Mouse (Mus musculus) intestine, postnatal 0 days (tissue): Measurements from ENCODE around the gene Minpp1. TPM values are rescaled to one million over a fixed set of nuclear protein-coding genes. Genes with fewer than 3 reads are reported as not detected.
A peak's percentile ranks its signal among the peaks of the same experiment; 100 is the strongest.

Experiments
- ATAC-seq: fragments of 200-750 bp; cut with Nextera tagmentation; 2 replicates; pipeline ENCODE4 v1.8.0; 2017; ENCODE audit warnings: mild to moderate bottlenecking, moderate TSS enrichment, moderate library complexity
- H3K27ac ChIP-seq: fragments of 300-500 bp; sonication (generic); 2 replicates; pipeline ENCODE4 v1.5.1; 2014; ENCODE audit warnings: mild to moderate bottlenecking, low read depth, low read length, moderate library complexity
- H3K27me3 ChIP-seq: fragments of 300-500 bp; sonication (generic); replicated peaks from 2 replicates; pipeline ENCODE4 v1.6.1; 2014; ENCODE audit warnings: low read length, mixed read lengths; ENCODE audit not compliant: control insufficient read depth, insufficient read depth
- H3K36me3 ChIP-seq: fragments of 300-500 bp; sonication (generic); 2 replicates; pipeline ENCODE4 v1.6.1; 2014; ENCODE audit warnings: mild to moderate bottlenecking, moderate library complexity; ENCODE audit not compliant: control insufficient read depth, insufficient read depth
- H3K4me1 ChIP-seq: fragments of 300-500 bp; sonication (generic); replicated peaks from 2 replicates; pipeline ENCODE4 v1.6.1; 2014; ENCODE audit warnings: antibody characterized with exemption, low read length, mixed read lengths; ENCODE audit not compliant: control insufficient read depth, insufficient read depth
- H3K4me2 ChIP-seq: fragments of 300-500 bp; sonication (generic); replicated peaks from 2 replicates; pipeline ENCODE4 v1.6.1; 2014; ENCODE audit warnings: low read depth, mild to moderate bottlenecking, moderate library complexity
- H3K4me3 ChIP-seq: fragments of 300-500 bp; sonication (generic); 2 replicates; pipeline ENCODE4 v1.5.1; 2014; ENCODE audit warnings: low read depth, low read length
- H3K9ac ChIP-seq: fragments of 300-500 bp; sonication (generic); 2 replicates; pipeline ENCODE4 v1.6.1; 2014; ENCODE audit warnings: mild to moderate bottlenecking, low read depth, low read length
- H3K9me3 ChIP-seq: fragments of 300-500 bp; sonication (generic); 2 replicates; pipeline ENCODE4 v1.6.1; 2016; ENCODE audit warnings: mixed run types; ENCODE audit not compliant: control insufficient read depth
- CTCF ChIP-seq: sonication (generic); IDR thresholded peaks from 2 replicates; pipeline ENCODE4 v1.5.1; 2016; ENCODE audit warnings: low read depth, mild to moderate bottlenecking, control low read depth, antibody characterized with exemption, moderate library complexity
- whole genome bisulfite sequencing: fragments of 180-500 bp; shearing (Covaris S2); extraction: QIAGEN DNeasy Blood & Tissue Kit; methylation state at CpG from one replicate; pipeline ENCODE4 v1.1.7; 2014; 5-methylcytosine and 5-hydroxymethylcytosine counted together
- polyA plus RNA-seq: library from polyadenylated mRNA; unstranded; fragments of >200 nt; fragmentation: Nextera tagmentation; extraction: Ambion mirVana; gene quantifications from 2 replicates; pipeline ENCODE4 v1.2.1, GENCODE M21; 2015

Gene Minpp1
- polyA plus RNA-seq, 1 experiment from 2014 or later: 62.3 TPM

DNA sequence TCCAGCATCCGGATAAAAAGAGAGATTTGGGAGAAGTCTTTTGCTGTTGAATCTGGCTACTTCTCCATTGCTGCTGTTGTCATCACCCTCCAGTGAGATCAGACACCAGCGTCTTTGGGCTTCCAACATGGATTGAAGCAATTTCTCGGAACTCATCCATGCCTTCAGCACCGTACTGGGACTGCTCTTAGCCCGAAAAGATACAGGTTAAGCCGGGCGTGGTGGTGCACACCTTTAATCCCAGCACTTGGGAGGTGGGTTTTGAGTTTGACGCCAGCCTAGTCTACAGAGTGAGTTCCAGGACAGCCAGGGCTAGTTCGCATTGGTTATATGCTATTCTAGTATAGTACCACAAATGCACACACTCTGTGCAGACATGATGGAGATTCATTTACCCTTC is 31.0 kb downstream of the Minpp1 start:
- H3K27ac ChIP-seq: no peak overlapping the region
- H3K9me3 ChIP-seq: peaks cover 3% of the 10 kb centered on the region; the same call in 1 of the 2 replicates
- H3K4me2 ChIP-seq: no peak overlapping the region
- H3K36me3 ChIP-seq: peaks cover 36% of the 10 kb centered on the region
- H3K4me3 ChIP-seq: no peak overlapping the region
- H3K9ac ChIP-seq: no peak overlapping the region
- 97% methylated on average over 9 of the region's 9 CpGs for WGBS
- ATAC-seq: no peak
- H3K4me1 ChIP-seq: no peaks in the 10 kb centered on the region
- no peaks in the 10 kb centered on the region for H3K27me3 ChIP-seq
- TF ChIP-seq CTCF: no peak

DNA sequence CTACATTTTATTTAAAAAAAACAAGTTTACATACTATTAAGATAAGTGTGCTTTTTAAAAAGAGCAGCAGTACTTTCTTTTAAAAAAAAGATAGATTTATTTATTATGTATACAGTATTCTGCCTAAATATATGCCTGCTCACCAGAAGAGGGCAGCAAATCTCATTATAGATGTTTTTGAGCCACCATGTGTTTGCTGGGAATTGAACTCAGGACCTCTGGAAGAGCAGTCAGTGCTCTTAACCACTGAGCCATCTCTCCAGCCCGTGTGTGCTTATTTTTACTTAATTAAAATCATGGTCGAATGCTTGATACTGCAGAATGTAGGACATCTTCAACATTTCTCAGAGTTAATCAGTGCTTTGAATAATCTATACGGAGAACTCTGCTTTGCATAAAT is 35.9 kb downstream of the Minpp1 start:
- H3K4me1 ChIP-seq: peaks cover 5% of the 10 kb centered on the region; the same call in 1 of the 2 replicates
- no peak overlapping the region for H3K27ac ChIP-seq
- TF ChIP-seq CTCF: peak; percentile 46
- H3K36me3 ChIP-seq: 0 out of 2 replicates have a peak, but pooled peaks cover 7% of the 10 kb centered on the region
- no peak overlapping the region for H3K9ac ChIP-seq
- H3K4me2 ChIP-seq: no peak overlapping the region
- 89% methylated on average over 3 of the region's 3 CpGs for WGBS
- peaks cover 3% of the 10 kb centered on the region; the same call in 1 of the 2 replicates for H3K9me3 ChIP-seq
- no peak overlapping the region for H3K4me3 ChIP-seq
- H3K27me3 ChIP-seq: no peaks in the 10 kb centered on the region
- ATAC-seq: no peak

DNA sequence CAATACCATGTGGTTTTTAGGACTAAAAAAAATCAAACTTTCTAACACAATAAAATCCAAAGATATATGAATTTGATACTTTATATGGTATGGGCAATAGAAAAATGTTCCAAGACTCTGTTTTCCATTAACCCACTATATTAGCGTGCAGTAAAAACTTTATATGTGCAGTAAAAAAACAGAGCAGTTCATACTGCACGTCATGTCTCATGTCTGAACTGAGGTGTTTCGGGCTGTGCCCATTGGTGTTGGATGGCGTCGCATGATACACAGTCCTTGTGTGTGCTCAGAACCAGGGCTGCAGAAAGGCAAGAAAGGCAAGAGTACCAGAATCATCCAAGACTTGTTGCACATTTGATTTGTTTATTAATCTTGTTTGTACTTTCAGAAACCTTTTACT is 36.7 kb downstream of the Minpp1 start:
- Histone ChIP-seq H3K9me3 (peaks cover 3% of the 10 kb centered on the region; the same call in 1 of the 2 replicates), H3K4me1 (peaks cover 5% of the 10 kb centered on the region; the same call in 1 of the 2 replicates), H3K36me3 (no peaks in the 10 kb centered on the region), H3K27me3 (no peaks in the 10 kb centered on the region), H3K4me2 (no peak overlapping the region), H3K27ac (no peak overlapping the region), H3K4me3 (no peak overlapping the region), H3K9ac (no peak overlapping the region)
- no peak for TF ChIP-seq CTCF
- 60% methylated on average over 5 of the region's 5 CpGs for WGBS
- peak; percentile 28 for ATAC-seq

DNA sequence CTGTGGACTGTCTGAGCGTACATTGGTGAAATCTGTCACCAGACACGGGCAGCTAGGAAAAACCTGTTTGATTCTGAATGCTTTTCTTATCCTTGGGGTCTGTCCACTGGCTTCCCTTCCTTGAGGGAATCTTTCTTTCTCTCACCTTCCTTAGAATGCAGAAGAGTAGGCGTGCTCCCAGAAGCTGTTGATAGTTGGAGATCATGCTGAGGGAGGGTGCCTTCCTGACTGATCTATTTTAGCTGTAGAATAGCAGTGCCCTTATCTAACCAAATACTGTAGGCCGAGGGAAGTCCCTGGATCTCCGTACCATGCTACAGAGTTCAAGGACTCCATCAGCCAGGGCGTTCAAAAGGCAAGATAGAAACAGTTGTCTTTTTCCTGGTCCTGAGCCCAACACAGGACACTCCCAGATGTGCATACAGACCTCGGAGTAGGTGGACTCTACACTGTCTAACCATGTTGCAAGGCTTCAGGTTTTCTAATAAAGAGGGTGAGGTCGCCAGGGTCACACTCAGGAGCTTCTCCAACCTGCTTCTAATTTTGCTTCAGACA is 37.3 kb downstream of the Minpp1 start:
- Histone ChIP-seq H3K4me1 (peaks cover 5% of the 10 kb centered on the region; the same call in 1 of the 2 replicates), H3K27me3 (no peaks in the 10 kb centered on the region), H3K4me2 (no peak overlapping the region), H3K9ac (no peak overlapping the region), H3K27ac (peak overlapping the region; percentile 67; the same call in 1 of the 2 replicates), H3K9me3 (peaks cover 3% of the 10 kb centered on the region; the same call in 1 of the 2 replicates), H3K4me3 (no peak overlapping the region), H3K36me3 (no peaks in the 10 kb centered on the region)
- peak; percentile 27 for ATAC-seq
- WGBS: 58% methylated on average over 8 of the region's 8 CpGs
- TF ChIP-seq CTCF: no peak

GRCm38 (mm10) chr19:32523769-32524515 is 38.4 kb downstream of the Minpp1 start:
- ATAC-seq: peak; percentile 74
- no peak overlapping the region for H3K4me3 ChIP-seq

DNA sequence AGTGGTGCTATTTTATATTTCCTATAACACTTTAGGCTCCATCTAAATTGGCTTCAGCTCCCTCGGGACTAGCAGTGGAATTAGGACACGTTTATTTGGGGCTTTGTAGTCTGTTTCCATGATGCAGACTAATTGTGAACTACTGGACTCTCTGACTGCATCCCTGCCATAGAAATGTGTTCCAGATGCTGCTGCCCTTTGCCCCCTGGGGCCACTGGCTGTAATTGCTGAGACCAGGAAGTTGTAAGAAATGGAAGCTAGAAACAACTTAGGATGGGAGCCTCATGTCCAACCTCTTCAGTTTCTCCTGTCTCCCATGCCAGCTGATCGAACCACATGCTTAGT is 38.9 kb downstream of the Minpp1 start:
- Histone ChIP-seq H3K27me3 (no peaks in the 10 kb centered on the region), H3K4me1 (peaks cover 5% of the 10 kb centered on the region; the same call in 1 of the 2 replicates), H3K9ac (no peak overlapping the region), H3K27ac (peak overlapping the region; percentile 67), H3K4me3 (no peak overlapping the region), H3K9me3 (peaks cover 3% of the 10 kb centered on the region; the same call in 1 of the 2 replicates), H3K36me3 (no peaks in the 10 kb centered on the region), H3K4me2 (no peak overlapping the region)
- peak; percentile 59; the same call in 1 of the 2 replicates for ATAC-seq
- TF ChIP-seq CTCF: no peak
- WGBS: 50% methylated on average over 3 of the region's 3 CpGs

More at GRCm38 (mm10) chr19:32523769-32524515, 38.4 kb downstream of the Minpp1 start:
- Histone ChIP-seq H3K9me3 (peaks cover 3% of the 10 kb centered on the region; the same call in 1 of the 2 replicates), H3K36me3 (no peaks in the 10 kb centered on the region), H3K4me2 (no peak overlapping the region), H3K9ac (no peak overlapping the region), H3K4me1 (peaks cover 5% of the 10 kb centered on the region; the same call in 1 of the 2 replicates), H3K27me3 (no peaks in the 10 kb centered on the region), H3K27ac (peak overlapping the region; percentile 67)
- WGBS: 62% methylated on average over 14 of the region's 14 CpGs
- no peak for TF ChIP-seq CTCF
